Mouse (Mus musculus): Measurements from ENCODE around the gene Rsph3b. TPM values are rescaled to one million over a fixed set of nuclear protein-coding genes. Genes with fewer than 3 reads are reported as not detected.

Gene Rsph3b
- polyA plus RNA-seq, 1 experiment from 2014 or later: 41.6 TPM

Small RNA genes lying within 50 kb of the gene (microRNA-seq; reads per million reads assigned to microRNA genes)
- not detected for gene Mir692-1

Other genes with a start within 250 kb of the Rsph3b start
- gene Ezr, start 165.9 kb downstream of the Rsph3b start, polyA plus RNA-seq (2016; fragmentation: Nextera tagmentation; extraction: Ambion mirVana): 54.9 and 56.7 TPM in 2 replicates
- 51.2 and 53.2 TPM in 2 replicates for gene Tagap1, start 12.5 kb upstream of the Rsph3b start, polyA plus RNA-seq (2016; fragmentation: Nextera tagmentation; extraction: Ambion mirVana)
- gene Rnaset2b, start 22.0 kb upstream of the Rsph3b start, polyA plus RNA-seq (2016; fragmentation: Nextera tagmentation; extraction: Ambion mirVana): 128 TPM in 2 replicates
- gene Gm49721, start 30.2 kb upstream of the Rsph3b start, polyA plus RNA-seq (2016; fragmentation: Nextera tagmentation; extraction: Ambion mirVana): 0.10 and 0.32 TPM in 2 replicates
- not detected in 2 replicates for gene Gm1604a, start 76.9 kb upstream of the Rsph3b start, polyA plus RNA-seq (2016; fragmentation: Nextera tagmentation; extraction: Ambion mirVana)
- 21.4 and 24.4 TPM in 2 replicates for gene Rps6ka2, start 221.4 kb upstream of the Rsph3b start, polyA plus RNA-seq (2016; fragmentation: Nextera tagmentation; extraction: Ambion mirVana)